Mouse (Mus musculus) lung, adult 2 months (tissue): ENCODE data around the gene Gcnt7.

Experiments used
- CTCF ChIP-seq: fragments of 200-500 bp; IDR thresholded peaks from 2 replicates; pipeline ENCODE4 v1.5.1; 2011; ENCODE audit warnings: mild to moderate bottlenecking, low read length, control low read depth; ENCODE audit not compliant: insufficient read depth
- POLR2A ChIP-seq: fragments of 200-500 bp; IDR thresholded peaks from 2 replicates; pipeline ENCODE4 v1.6.1; 2011; ENCODE audit warnings: low read depth, mild to moderate bottlenecking, control low read depth, low read length, borderline replicate concordance; ENCODE audit errors: extremely low read depth

DNA sequence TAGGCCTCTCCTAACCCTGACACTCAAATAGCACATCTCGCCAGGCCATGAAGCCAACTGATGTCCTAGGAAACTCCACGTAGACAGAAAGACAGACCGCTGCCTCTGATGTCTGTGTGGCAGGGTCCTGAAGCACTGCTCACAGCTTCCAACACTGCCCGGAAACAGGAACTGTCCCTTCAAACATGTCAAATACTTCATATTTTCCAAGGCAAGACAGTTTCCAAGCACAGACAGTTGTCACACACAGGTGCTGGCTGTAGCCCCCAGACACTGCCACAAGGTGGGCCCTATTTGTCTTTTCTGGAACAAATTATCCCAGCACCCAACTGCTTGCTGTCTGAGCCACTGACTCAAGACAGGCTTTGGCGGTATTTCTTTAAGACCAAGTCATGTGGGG, 40.2 kb downstream of the Gcnt7 start:
- TF ChIP-seq CTCF, result no peak
- TF ChIP-seq POLR2A, result no peak
